Mouse (Mus musculus): ENCODE measurements around the gene Dnmt3b. TPM values are rescaled to one million over a fixed set of nuclear protein-coding genes. Genes with fewer than 3 reads are reported as not detected.
A peak's percentile ranks its signal among the peaks of the same experiment; 100 is the strongest.

The Dnmt3b gene
- total and polyA plus RNA-seq, 3 experiments: 11.6 to 17.5 TPM; not detected in 1

DNA sequence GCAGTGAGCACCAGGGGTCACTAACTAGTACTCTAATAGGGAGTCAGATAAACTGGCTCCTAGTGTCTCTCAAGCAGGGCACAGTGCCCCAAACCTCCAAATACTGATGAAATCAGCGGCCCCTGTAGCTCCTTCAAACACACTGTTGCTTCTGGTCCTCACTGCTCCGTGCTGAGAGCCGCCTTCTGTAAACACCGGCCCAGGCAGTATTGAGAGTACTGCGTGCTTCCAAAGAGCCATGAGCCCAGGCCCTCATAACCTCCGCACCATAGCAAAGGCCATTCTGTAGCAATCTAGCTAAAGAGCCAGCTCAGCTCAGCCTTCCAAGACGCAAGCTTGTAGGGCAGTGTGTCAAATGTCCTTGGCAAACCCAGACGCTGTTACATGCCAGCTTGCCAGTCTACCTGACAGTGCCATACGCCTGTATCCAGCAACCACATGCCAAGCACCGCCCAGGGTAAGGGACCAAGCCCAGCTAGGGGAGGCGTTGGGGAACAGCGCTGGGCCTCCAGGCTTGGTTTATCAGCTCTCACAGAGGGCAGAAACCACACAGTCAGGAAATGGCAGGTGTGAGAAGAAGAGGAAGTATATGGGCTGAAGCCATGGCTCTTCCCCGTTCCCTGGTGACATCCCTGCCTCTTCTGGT lies 41.3 kb upstream of the Dnmt3b start (continued):
- TF ChIP-seq USF2 (IDR thresholded peaks at IDR 0.05; ENCODE audit: borderline replicate concordance in 1 of 2, insufficient read depth in 1 of 2, low read depth in 1 of 2, low read length in 2 of 2) (no peak), SIN3A (IDR thresholded peaks at IDR 0.05; ENCODE audit: low read length) (peak; percentile 30; the same call in 1 of the 2 replicates), ZKSCAN1 (IDR thresholded peaks at IDR 0.05; ENCODE audit: low read depth, low read length) (no peak)

DNA sequence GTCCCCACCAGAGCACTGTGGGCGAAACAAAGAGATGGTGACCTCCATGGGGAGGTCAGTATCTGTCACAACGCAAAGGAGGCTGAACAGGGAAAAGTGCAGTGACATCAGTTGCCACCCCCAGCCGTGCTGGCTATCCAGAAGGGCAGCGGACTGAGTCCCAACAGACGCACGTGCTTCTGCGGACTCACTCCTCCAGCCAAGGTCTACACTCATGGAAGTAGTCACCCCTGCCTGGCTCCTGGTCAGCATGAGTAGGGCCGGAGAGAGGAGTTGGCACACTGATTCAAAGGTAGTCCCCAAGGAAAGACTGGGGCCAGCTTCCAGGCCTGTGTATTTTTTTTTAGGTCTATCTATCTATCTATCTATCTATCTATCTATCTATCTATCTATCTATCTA lies 40.2 kb upstream of the Dnmt3b start:
- no peaks in the 10 kb centered on the region for H3K27me3 ChIP-seq (ENCODE audit: control insufficient read depth in 1 of 2, insufficient read depth in 2 of 2, low read length in 2 of 2)

DNA sequence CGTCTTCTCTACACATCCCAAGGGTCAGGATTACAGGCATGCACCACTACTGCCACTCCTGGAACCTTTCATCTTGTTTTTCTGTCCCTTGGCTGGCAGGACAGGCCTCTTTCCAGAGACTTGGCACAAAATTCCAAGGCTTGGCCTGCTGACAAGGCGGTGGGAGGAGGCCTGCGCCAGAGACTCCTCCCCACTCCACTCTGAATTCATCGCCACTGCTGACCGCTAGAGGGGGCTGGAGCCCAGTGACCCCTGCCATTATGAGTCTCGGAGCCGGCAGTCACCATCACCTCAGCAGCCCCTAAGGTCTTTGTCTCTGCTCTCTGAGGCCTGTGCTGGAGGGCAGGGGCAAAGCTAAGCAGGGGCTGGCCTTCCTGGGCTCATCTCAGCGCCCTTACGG lies 39.7 kb upstream of the Dnmt3b start:
- Histone ChIP-seq H3K4me1 (ENCODE audit: control insufficient read depth in 1 of 2, insufficient read depth in 2 of 2, low read length in 2 of 2) (peaks cover 19 to 36% of the 10 kb centered on the region in 2 experiments), H3K27me3 (ENCODE audit: control insufficient read depth in 1 of 2, insufficient read depth in 2 of 2, low read length in 2 of 2) (no peaks in the 10 kb centered on the region), H3K79me2 (ENCODE audit: control insufficient read depth, insufficient read depth, low read length, poor library complexity) (no peaks in the 10 kb centered on the region), H3K9ac (ENCODE audit: control insufficient read depth, low read depth, low read length, poor library complexity, severe bottlenecking) (peak overlapping the region; percentile 69), H3K9me3 (replicated peaks; ENCODE audit: insufficient read depth, low read length) (no peaks in the 10 kb centered on the region), H3K27ac (ENCODE audit: control insufficient read depth, low read depth, low read length) (peak overlapping the region; percentile 73), H3K4me3 (ENCODE audit: control insufficient read depth in 1 of 2, insufficient read depth in 1 of 2, low read depth in 2 of 2, low read length in 2 of 2) (peak overlapping the region in 1 of 2 experiments; percentile 12; a peak in 1 of 4 replicates), H3K36me3 (ENCODE audit: control insufficient read depth in 1 of 2, insufficient read depth in 2 of 2, low read length in 2 of 2) (peaks cover 0 to 29% of the 10 kb centered on the region in 2 experiments; a peak in 2 of 4 replicates)
- DNase-seq (ENCODE audit: low read depth, low spot score): peak; percentile 81
- no peak for TF ChIP-seq TAL1 (IDR thresholded peaks at IDR 0.05; ENCODE audit: low read length)
- no peak for TF ChIP-seq MXI1 (IDR thresholded peaks at IDR 0.05; ENCODE audit: low read depth, low read length)
- TF ChIP-seq TCF12 (IDR thresholded peaks at IDR 0.05; ENCODE audit: low read depth, low read length): peak; percentile 28; the same call in 1 of the 2 replicates
- TF ChIP-seq NRF1 (IDR thresholded peaks at IDR 0.05; ENCODE audit: insufficient read depth, low read depth, low read length, poor library complexity, severe bottlenecking): 0 out of 2 replicates have a peak, but pooled peaks have one; percentile 22
- TF ChIP-seq RCOR1 (IDR thresholded peaks at IDR 0.05; ENCODE audit: low read depth, low read length): no peak
- peak; percentile 72 to 81 (median 73) for TF ChIP-seq CTCF (IDR thresholded peaks at IDR 0.05 in 2 of 3, conservative IDR thresholded peaks at IDR 0.05 in 1 of 3; ENCODE audit: control insufficient read depth in 1 of 3, insufficient read depth in 1 of 3, low read depth in 2 of 3, low read length in 3 of 3, poor library complexity in 1 of 3, severe bottlenecking in 1 of 3)
- peak; percentile 50 for TF ChIP-seq RAD21 (IDR thresholded peaks at IDR 0.05; ENCODE audit: low read depth, low read length)
- peak; percentile 37; the same call in 1 of the 2 replicates for TF ChIP-seq HCFC1 (IDR thresholded peaks at IDR 0.05; ENCODE audit: low read depth, low read length)
- peak in 1 of 2 experiments; percentile 19; a peak in 1 of 4 replicates for TF ChIP-seq EP300 (IDR thresholded peaks at IDR 0.05; ENCODE audit: low read depth in 1 of 2, low read length in 2 of 2)
- TF ChIP-seq SMC3 (IDR thresholded peaks at IDR 0.05; ENCODE audit: low read depth, low read length): peak; percentile 47

More for the DNA sequence above, 40.2 kb upstream of the Dnmt3b start:
- peaks cover 0 to 29% of the 10 kb centered on the region in 2 experiments; a peak in 2 of 4 replicates for H3K36me3 ChIP-seq (ENCODE audit: control insufficient read depth in 1 of 2, insufficient read depth in 2 of 2, low read length in 2 of 2)
- peak overlapping the region; percentile 17 for H3K27ac ChIP-seq (ENCODE audit: control insufficient read depth, low read depth, low read length)
- H3K4me3 ChIP-seq (ENCODE audit: control insufficient read depth in 1 of 2, insufficient read depth in 1 of 2, low read depth in 2 of 2, low read length in 2 of 2): no peak overlapping the region
- no peaks in the 10 kb centered on the region for H3K79me2 ChIP-seq (ENCODE audit: control insufficient read depth, insufficient read depth, low read length, poor library complexity)
- peaks cover 19 to 37% of the 10 kb centered on the region in 2 experiments for H3K4me1 ChIP-seq (ENCODE audit: control insufficient read depth in 1 of 2, insufficient read depth in 2 of 2, low read length in 2 of 2)
- no peaks in the 10 kb centered on the region for H3K9me3 ChIP-seq (replicated peaks; ENCODE audit: insufficient read depth, low read length)
- no peak for TF ChIP-seq MYC (IDR thresholded peaks at IDR 0.05; ENCODE audit: low read depth, low read length)
- no peak for TF ChIP-seq ZKSCAN1 (IDR thresholded peaks at IDR 0.05; ENCODE audit: low read depth, low read length)
- TF ChIP-seq POLR2AphosphoS2 (IDR thresholded peaks at IDR 0.05; ENCODE audit: low read length): no peak
- no peak for TF ChIP-seq MAX (IDR thresholded peaks at IDR 0.05; ENCODE audit: low read length)
- no peak for TF ChIP-seq JUND (IDR thresholded peaks at IDR 0.05; ENCODE audit: low read depth, low read length)
- no peak for TF ChIP-seq USF1 (IDR thresholded peaks at IDR 0.05; ENCODE audit: low read depth, low read length)
- no peak for TF ChIP-seq USF2 (IDR thresholded peaks at IDR 0.05; ENCODE audit: borderline replicate concordance in 1 of 2, insufficient read depth in 1 of 2, low read depth in 1 of 2, low read length in 2 of 2)
- TF ChIP-seq TAL1 (IDR thresholded peaks at IDR 0.05; ENCODE audit: low read length): no peak
- no peak for TF ChIP-seq ZMIZ1 (IDR thresholded peaks at IDR 0.05; ENCODE audit: low read depth, low read length)
- TF ChIP-seq RCOR1 (IDR thresholded peaks at IDR 0.05; ENCODE audit: low read depth, low read length): no peak
- no peak for TF ChIP-seq ELF1 (IDR thresholded peaks at IDR 0.05; ENCODE audit: low read depth, low read length)
- no peak for TF ChIP-seq UBTF (IDR thresholded peaks at IDR 0.05; ENCODE audit: borderline replicate concordance, insufficient read depth, low read depth, low read length)
- no peak for DNase-seq (ENCODE audit: low read depth, low spot score)
- no peak overlapping the region for H3K9ac ChIP-seq (ENCODE audit: control insufficient read depth, low read depth, low read length, poor library complexity, severe bottlenecking)

All from MEL (cell line).